Mouse (Mus musculus): ENCODE data around the gene Ankrd13b. TPM values are rescaled to one million over a fixed set of nuclear protein-coding genes. Genes with fewer than 3 reads are reported as not detected.
A peak's percentile ranks its signal among the peaks of the same experiment; 100 is the strongest.

Gene Ankrd13b
- total and polyA plus RNA-seq, 3 experiments: 22.6 to 54.0 TPM; not detected in 1

DNA sequence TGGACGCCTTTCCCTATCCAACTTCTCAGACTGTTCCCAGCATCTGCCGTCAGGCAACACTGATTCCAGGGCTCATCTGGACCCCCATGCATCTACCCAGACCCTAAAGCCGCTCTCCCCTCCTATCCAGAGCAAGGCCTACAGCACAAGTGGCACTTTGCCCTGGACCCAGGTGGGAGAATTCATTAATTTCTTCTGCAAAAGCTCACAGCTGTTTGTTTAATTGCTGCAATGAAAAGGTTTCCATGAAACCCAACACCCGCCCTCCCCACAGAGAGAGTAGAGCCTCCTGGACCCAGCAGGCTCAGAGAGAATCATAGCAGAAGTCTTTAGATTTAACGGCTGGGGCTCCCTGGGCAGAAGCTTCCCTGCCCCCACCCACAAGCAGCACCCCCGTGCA lies 4.2 kb downstream of the Ankrd13b start:
- H3K79me2 ChIP-seq (ENCODE audit: control insufficient read depth, insufficient read depth, low read length, poor library complexity): peaks cover 58% of the 10 kb centered on the region
- no peak overlapping the region for H3K9ac ChIP-seq (ENCODE audit: control insufficient read depth, low read depth, low read length, poor library complexity, severe bottlenecking)
- DNase-seq (ENCODE audit: low read depth, low spot score): no peak
- H3K27me3 ChIP-seq (ENCODE audit: control insufficient read depth in 1 of 2, insufficient read depth in 2 of 2, low read length in 2 of 2): no peaks in the 10 kb centered on the region
- no peaks in the 10 kb centered on the region for H3K9me3 ChIP-seq (replicated peaks; ENCODE audit: insufficient read depth, low read length)
- no peak overlapping the region for H3K4me3 ChIP-seq (ENCODE audit: control insufficient read depth in 1 of 2, insufficient read depth in 1 of 2, low read depth in 2 of 2, low read length in 2 of 2)
- H3K4me1 ChIP-seq (ENCODE audit: control insufficient read depth in 1 of 2, insufficient read depth in 2 of 2, low read length in 2 of 2): peaks cover 0 to 28% of the 10 kb centered on the region in 2 experiments; a peak in 2 of 4 replicates
- H3K27ac ChIP-seq (ENCODE audit: control insufficient read depth, low read depth, low read length): no peak overlapping the region
- H3K36me3 ChIP-seq (ENCODE audit: control insufficient read depth in 1 of 2, insufficient read depth in 2 of 2, low read length in 2 of 2): peaks cover 0 to 22% of the 10 kb centered on the region in 2 experiments; a peak in 2 of 4 replicates
- TF ChIP-seq MAZ (IDR thresholded peaks at IDR 0.05; ENCODE audit: low read depth, low read length) (no peak), MAFK (IDR thresholded peaks at IDR 0.05; ENCODE audit: borderline replicate concordance, low read depth, low read length) (no peak), BHLHE40 (IDR thresholded peaks at IDR 0.05; ENCODE audit: borderline replicate concordance, low read depth, low read length) (no peak), KAT2A (conservative IDR thresholded peaks at IDR 0.05; ENCODE audit: low read depth, low read length) (no peak), EP300 (IDR thresholded peaks at IDR 0.05; ENCODE audit: low read depth in 1 of 2, low read length in 2 of 2) (no peak), MYC (IDR thresholded peaks at IDR 0.05; ENCODE audit: low read depth, low read length) (no peak), RCOR1 (IDR thresholded peaks at IDR 0.05; ENCODE audit: low read depth, low read length) (no peak), CTCF (IDR thresholded peaks at IDR 0.05 in 2 of 3, conservative IDR thresholded peaks at IDR 0.05 in 1 of 3; ENCODE audit: control insufficient read depth in 1 of 3, insufficient read depth in 1 of 3, low read depth in 2 of 3, low read length in 3 of 3, poor library complexity in 1 of 3, severe bottlenecking in 1 of 3) (no peak)

DNA sequence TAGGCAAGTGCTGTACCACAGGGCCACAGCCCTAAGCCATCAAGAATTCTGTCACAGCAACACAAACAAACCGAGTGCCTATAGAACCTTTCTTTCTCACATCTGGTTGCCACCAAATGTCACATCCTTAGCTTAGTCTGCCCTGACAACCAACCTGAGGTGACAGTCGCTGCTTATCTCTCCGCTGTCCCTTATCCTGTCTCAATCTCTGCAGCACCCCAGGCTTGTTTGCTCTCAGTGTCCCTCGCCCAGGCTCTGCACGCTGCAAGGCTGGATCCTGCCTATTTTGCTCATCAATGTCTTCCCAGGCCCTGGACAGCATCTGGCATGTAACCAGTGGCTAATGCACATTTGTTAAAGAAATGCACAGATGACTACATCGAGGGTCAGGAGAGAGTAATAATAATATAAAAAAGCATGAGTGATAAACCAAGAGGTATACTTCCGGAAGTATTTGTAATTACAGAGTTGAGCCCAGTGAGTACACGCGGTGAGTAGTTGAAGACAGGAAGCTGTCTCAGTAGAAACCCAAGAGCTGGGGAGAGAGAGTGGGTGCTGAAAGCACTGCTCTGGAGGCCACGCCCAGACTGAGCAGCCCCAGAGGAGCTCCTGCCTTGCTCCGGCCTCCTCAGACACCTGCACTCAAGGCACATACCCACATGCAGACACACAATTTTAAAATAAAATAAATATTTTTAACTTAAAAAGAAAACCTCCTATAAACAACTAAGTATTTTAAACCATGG lies 5.8 kb downstream of the Ankrd13b start:
- H3K4me1 ChIP-seq (ENCODE audit: control insufficient read depth in 1 of 2, insufficient read depth in 2 of 2, low read length in 2 of 2): peaks cover 0 to 22% of the 10 kb centered on the region in 2 experiments; a peak in 2 of 4 replicates
- no peaks in the 10 kb centered on the region for H3K9me3 ChIP-seq (replicated peaks; ENCODE audit: insufficient read depth, low read length)
- peaks cover 52% of the 10 kb centered on the region for H3K79me2 ChIP-seq (ENCODE audit: control insufficient read depth, insufficient read depth, low read length, poor library complexity)
- H3K27ac ChIP-seq (ENCODE audit: control insufficient read depth, low read depth, low read length): no peak overlapping the region
- TF ChIP-seq RAD21 (IDR thresholded peaks at IDR 0.05; ENCODE audit: low read depth, low read length) (no peak), NELFE (IDR thresholded peaks at IDR 0.05; ENCODE audit: low read depth, low read length) (no peak), SMC3 (IDR thresholded peaks at IDR 0.05; ENCODE audit: low read depth, low read length) (no peak), RCOR1 (IDR thresholded peaks at IDR 0.05; ENCODE audit: low read depth, low read length) (no peak), HCFC1 (IDR thresholded peaks at IDR 0.05; ENCODE audit: low read depth, low read length) (no peak), UBTF (IDR thresholded peaks at IDR 0.05; ENCODE audit: borderline replicate concordance, insufficient read depth, low read depth, low read length) (no peak), CTCF (IDR thresholded peaks at IDR 0.05 in 2 of 3, conservative IDR thresholded peaks at IDR 0.05 in 1 of 3; ENCODE audit: control insufficient read depth in 1 of 3, insufficient read depth in 1 of 3, low read depth in 2 of 3, low read length in 3 of 3, poor library complexity in 1 of 3, severe bottlenecking in 1 of 3) (no peak), TCF12 (IDR thresholded peaks at IDR 0.05; ENCODE audit: low read depth, low read length) (no peak), ZC3H11A (IDR thresholded peaks at IDR 0.05; ENCODE audit: low read depth, low read length) (no peak), TBP (IDR thresholded peaks at IDR 0.05; ENCODE audit: low read depth, low read length) (no peak), CHD1 (IDR thresholded peaks at IDR 0.05; ENCODE audit: low read depth, low read length) (no peak), MYC (IDR thresholded peaks at IDR 0.05; ENCODE audit: low read depth, low read length) (no peak), MEF2A (IDR thresholded peaks at IDR 0.05; ENCODE audit: extremely low read depth, insufficient replicate concordance, low read depth, low read length, poor library complexity, severe bottlenecking) (no peak)
- no peak overlapping the region for H3K9ac ChIP-seq (ENCODE audit: control insufficient read depth, low read depth, low read length, poor library complexity, severe bottlenecking)
- peaks cover 0 to 17% of the 10 kb centered on the region in 2 experiments; a peak in 2 of 4 replicates for H3K36me3 ChIP-seq (ENCODE audit: control insufficient read depth in 1 of 2, insufficient read depth in 2 of 2, low read length in 2 of 2)
- no peaks in the 10 kb centered on the region for H3K27me3 ChIP-seq (ENCODE audit: control insufficient read depth in 1 of 2, insufficient read depth in 2 of 2, low read length in 2 of 2)
- DNase-seq (ENCODE audit: low read depth, low spot score): peak; percentile 44
- no peak overlapping the region for H3K4me3 ChIP-seq (ENCODE audit: control insufficient read depth in 1 of 2, insufficient read depth in 1 of 2, low read depth in 2 of 2, low read length in 2 of 2)
